Comparison of ENCODE assay signal across 18 mouse cellular contexts in the genomic region with DNA sequence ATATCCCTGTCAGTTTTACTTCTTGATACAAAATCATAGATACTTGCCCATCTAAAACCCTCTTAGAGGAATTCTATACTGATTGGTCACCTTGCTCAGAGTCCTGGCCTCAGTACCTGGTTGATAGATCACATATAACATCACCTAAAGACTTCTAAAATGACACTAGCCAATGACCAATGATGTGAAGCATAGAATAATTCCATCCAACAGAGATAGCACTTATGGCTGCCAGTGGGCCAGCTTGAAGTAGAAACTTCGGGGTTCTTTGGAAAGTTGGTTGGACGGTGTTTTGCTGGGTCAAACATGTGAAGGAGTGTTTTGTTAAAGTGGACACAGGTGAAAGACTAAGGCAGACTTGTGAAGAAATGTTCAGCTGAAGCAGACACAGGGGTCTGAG. TPM values are rescaled to one million over a fixed set of nuclear protein-coding genes. Genes with fewer than 3 reads are reported as not detected.
"Had no signal": no experiment of that assay in that cellular context is flagged by ENCODE, and none has a peak within 500 bp of the region (broad histone marks: within the 10 kb centered on the region; RNA-seq: fewer than 3 reads in every experiment).

No protein-coding gene starts in this region.

- H3K9me3 ChIP-seq: neural tube, embryonic 13.5 days; neural tube, embryonic 15.5 days; stomach, embryonic 15.5 days had no signal

- H3K36me3 ChIP-seq: neural tube, embryonic 13.5 days; neural tube, embryonic 15.5 days; stomach, embryonic 15.5 days had no signal

- H3K9ac ChIP-seq: neural tube, embryonic 13.5 days; neural tube, embryonic 15.5 days; stomach, embryonic 15.5 days had no signal

- H3K4me3 ChIP-seq: neural tube, embryonic 13.5 days; neural tube, embryonic 15.5 days; stomach, embryonic 15.5 days had no signal

- H3K27ac ChIP-seq: neural tube, embryonic 13.5 days; neural tube, embryonic 15.5 days; stomach, embryonic 15.5 days; stomach, postnatal 0 days had no signal

- H3K4me1 ChIP-seq: stomach, embryonic 15.5 days had no signal

- DNase-seq: right cerebral cortex, adult 18-20 months; right cerebral cortex, postnatal 14 days; right cerebral cortex, postnatal 25 days; right cerebral cortex, postnatal 4 days; spleen, adult 18-20 months; thymus, adult 18-20 months; thymus, adult 2 months; thymus, postnatal 14 days; thymus, postnatal 25 days; thymus, postnatal 36 days; thymus, postnatal 4 days had no signal

- H3K4me2 ChIP-seq: neural tube, embryonic 13.5 days; neural tube, embryonic 15.5 days; stomach, embryonic 15.5 days had no signal

- H3K27me3 ChIP-seq: neural tube, embryonic 13.5 days; neural tube, embryonic 15.5 days; stomach, embryonic 15.5 days had no signal

RNA-seq across cellular contexts. Expression of gene Pde6h, which starts 26.5 kb away (rescaled TPM):
- polyA plus RNA-seq: neural tube, embryonic 13.5 days; neural tube, embryonic 14.5 days; small intestine, adult 2 months; stomach, embryonic 15.5 days; stomach, embryonic 16.5 days had no signal

RNA-seq across cellular contexts. Expression of gene Erp27, which starts 28.2 kb away (rescaled TPM):
- polyA plus RNA-seq: neural tube, embryonic 13.5 days; neural tube, embryonic 14.5 days; neural tube, embryonic 15.5 days had no signal
